Mouse (Mus musculus): ENCODE results near the gene Atp8b3. TPM values are rescaled to one million over a fixed set of nuclear protein-coding genes. Genes with fewer than 3 reads are reported as not detected.

Gene Atp8b3
- total RNA-seq, 2 experiments from 2014 or later, result 0.19 to 0.47 TPM

DNA sequence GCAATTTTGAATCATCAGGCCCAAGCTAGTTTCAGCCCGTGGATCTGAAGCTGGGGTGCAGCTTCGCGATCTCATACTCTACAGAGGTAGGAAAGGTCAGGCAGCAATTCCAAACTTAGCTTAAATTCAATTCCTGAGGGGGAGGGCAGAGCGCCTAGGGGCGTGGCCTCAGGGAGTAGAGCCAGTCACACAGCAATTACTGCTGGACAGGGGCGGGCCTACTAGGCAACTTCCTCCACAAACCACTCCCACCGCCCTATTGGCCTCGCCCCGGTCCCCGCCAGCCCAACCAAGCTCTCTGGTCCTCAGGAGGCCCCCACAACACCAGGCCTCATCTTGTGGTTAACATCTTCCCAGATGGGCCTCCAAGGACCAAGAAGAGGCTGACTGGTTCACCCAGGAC is 30.7 kb upstream of the Atp8b3 start:
- no peak for DNase-seq (ENCODE audit: extremely low spot score in 1 of 2, low spot score in 1 of 2)

DNA sequence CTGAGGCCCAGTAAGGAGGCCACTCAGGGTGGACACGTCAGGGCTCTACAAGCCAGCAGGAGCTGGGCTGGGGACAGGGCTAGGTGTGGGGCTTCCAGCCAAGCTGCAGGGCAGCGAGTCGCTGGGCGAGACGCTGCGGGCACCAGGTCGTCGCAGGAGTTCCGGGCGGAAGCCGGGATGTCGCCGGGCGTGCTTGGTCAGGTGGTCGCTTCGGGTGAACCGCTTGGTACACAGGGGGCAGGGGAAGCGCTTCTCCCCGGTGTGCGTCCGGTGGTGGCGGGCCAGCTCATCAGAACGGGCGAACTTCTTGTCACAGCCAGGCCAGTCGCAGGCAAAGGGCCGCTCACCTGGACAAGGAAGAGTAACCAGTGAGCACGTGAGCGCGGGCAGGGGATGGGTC is 30.0 kb upstream of the Atp8b3 start:
- DNase-seq (ENCODE audit: extremely low spot score in 1 of 2, low spot score in 1 of 2), result no peak

DNA sequence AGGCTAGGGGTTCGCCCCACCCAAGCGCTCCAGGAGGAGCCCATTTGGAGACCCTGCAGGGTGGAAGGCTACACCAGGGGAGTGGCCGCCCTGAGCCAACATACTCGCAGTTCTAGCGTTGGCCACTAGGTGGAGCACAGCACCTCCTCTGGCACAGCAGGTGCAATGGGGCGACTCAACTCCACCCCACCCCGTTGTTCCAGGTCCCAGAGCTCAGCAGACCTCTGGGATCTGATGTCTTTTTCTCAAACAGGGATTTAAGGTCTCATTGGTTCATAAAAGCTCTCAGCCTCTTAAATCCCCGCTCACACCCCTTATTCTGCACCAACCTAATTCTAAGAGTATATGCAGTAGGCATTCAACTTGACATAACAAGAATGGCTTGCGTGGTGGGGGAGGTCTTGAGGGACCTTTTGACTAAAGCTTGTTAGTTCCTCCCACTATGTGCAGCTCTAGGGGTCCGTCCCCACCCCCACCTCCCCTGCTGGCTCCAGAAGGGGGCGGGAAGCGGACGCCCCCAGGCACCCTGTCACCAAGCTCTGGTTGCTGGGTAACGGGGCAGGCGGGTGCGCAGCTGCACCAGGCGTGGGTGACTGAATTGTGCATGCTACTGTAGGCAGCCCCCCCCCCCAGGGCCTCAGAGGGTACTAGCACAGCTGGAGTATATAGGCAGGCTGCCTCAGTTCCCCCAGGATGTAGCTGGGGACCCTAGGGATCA is 27.6 kb upstream of the Atp8b3 start:
- DNase-seq (ENCODE audit: extremely low spot score in 1 of 2, low spot score in 1 of 2), result peak; percentile 87 to 98

DNA sequence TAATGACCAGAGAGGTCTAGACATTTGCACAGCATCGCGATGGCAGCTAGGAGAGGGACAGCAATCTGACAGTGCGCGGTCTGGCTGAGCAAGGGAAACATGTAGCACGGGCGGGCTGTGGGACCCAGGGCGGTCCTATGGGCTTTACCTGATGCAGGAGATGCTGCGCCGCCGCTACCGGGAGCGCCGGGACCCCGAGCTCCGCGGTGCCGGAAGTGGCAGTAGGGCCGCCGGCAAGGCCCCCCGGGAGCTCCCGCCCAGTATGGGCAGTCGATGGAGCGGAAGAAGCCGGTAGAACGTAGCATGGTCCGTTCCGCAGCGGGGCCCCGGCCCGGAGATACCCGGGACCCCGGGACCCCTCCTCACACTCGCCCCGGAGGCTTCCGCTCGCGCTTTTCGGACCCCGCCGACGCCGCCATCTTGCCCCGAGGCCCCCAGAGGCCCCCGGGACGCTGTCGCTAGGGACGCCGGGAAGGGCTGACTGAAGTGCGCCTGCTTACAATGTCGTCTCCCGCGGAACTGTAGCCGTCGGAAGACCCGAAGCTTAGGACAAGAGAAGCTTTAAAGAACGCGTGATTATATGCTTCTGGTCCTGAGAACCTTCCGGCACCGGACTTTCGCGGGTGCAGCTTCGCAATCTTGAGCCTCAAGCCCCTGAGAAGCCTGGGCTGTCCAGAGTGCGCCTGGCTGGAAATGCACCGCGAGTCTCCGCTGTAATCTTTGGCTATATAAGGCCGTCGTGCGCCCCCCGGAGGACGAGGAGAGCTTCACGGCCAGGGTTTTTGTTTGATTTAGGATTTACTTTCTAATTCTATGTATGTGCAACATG is 22.4 kb upstream of the Atp8b3 start, which contains the start of gene Rexo1:
Gene Rexo1, minus strand, starts transcription at position 445 of the 829 bp plus-strand sequence.
- DNase-seq (ENCODE audit: extremely low spot score in 1 of 2, low spot score in 1 of 2), result peak; percentile 92 to 94

DNA sequence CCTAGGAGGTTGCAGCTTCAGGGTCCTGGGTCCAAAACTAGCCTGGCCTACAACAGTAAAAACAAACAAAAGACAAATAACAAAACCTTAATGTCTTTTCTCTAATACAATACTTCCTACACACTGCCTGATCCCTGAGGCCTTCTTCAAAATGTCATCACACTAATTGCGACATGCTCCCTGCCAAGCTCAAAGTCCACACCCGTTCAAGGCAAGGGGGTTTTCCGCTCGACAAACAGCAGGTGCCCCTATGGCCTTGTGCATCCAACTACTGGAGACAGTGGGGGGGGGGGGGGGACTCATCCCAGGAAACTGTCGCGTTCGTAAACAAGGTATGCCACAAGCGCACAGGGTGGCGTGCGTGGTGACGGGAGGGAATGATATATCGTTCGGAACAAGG is 21.7 kb upstream of the Atp8b3 start:
- no peak for DNase-seq (ENCODE audit: extremely low spot score in 1 of 2, low spot score in 1 of 2)

DNA sequence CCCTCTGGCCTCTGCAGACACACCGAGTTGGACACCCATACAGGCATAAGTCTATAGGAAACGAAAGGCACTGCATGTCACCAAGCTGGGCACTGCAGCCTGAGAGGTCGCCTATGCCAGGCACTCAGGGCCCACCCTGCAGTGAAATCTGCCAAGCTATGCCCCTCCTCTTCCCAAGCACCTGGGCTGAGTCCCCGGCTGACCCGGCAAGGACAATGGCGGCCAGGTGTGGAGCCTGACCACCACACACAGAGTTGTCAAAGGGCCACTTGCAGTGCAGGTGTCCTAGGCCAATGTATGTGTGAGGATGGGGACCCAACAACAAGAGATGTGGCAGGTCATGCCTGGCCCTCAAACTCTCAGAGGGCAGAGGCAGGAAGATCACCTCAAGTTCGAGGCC is 20.5 kb upstream of the Atp8b3 start:
- no peak for DNase-seq (ENCODE audit: extremely low spot score in 1 of 2, low spot score in 1 of 2)

DNA sequence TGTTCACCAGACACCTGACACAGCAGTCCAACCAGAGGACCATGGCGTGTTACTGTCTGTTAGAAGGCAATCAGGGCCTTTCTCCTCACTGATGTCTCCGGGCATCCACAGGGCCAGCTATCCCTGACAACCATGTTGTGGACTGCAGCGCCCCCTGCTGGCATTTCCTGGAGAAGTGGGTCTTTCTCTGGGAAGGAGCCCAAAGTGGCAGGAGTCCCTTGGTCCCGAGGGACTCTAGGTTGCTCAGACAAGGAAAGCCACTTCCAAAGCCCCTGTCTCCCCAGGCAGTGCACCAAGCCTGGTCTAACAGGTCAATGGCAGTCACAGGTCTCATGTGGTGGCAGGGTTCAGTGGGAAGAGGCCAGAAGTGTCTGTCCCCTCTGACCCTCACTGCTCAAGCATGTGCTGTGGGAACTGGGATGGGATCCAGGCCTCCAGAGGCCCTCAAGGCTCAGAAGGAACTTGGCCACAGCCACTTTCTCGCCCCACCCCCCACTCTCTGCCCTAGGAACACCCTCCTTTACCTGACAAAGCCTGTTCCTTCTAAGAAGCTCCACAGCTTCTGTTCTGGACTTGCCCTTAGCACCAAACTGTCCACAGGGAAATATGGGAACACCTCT is 18.5 kb upstream of the Atp8b3 start:
- DNase-seq (ENCODE audit: extremely low spot score in 1 of 2, low spot score in 1 of 2), result peak; percentile 75 to 94

DNA sequence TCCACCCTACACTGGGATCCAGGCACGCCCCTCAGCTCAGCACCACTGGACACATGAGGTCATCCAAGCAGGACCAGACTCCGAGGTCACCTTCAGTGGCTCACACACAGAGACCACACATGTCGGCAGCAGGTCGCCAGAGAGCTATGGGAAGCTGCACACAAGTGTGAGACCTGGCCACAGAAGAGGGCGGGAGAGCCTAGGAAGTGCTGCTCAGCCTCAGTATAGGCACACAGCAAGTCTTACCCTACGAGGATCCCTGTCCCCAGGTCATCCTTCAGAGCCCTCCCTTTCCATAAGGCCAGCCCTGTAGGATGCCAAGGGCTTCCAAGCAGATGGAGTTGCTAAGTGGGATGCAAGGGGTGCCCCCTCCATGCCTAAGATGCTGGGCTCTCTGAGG is 15.1 kb upstream of the Atp8b3 start:
- DNase-seq (ENCODE audit: extremely low spot score in 1 of 2, low spot score in 1 of 2), result no peak

DNA sequence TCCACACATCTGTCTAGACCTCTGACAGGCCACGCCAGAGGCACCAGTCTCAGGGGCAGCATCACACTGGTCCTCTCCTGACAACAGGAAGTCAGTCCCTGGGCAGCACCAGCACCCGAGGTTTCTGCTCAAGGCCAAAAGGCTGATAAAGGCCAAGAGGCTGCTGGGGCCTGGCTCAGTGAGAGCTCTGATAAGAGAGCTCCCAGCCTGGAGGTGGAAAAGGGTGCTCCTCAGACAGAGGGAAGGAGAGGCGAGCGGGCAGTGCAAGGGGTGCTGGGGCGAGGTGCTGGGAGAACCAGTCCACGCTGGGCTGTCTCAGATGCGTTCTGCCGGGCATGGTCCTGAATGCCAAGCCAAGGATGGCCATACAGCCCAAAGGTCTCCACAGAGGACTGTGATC is 14.7 kb upstream of the Atp8b3 start:
- DNase-seq (ENCODE audit: extremely low spot score in 1 of 2, low spot score in 1 of 2), result no peak

DNA sequence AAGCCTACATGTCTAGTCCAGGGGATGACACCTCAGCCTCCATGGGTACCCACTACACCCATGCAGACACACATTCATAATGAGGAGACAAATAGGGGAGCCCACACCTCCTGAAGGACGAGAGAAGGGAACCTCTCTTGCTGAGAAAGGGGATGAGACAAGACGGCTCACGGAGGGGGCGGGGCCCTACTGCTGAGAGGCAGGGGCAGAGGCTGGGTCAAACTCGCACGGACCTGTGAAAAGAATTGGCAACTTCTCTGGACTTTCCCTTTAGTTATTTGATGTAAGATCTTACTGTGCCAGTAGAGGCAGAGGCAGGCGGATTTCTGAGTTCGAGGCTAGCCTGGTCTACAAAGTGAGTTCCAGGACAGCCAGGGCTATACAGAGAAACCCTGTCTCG is 13.4 kb upstream of the Atp8b3 start:
- no peak for DNase-seq (ENCODE audit: extremely low spot score in 1 of 2, low spot score in 1 of 2)

DNA sequence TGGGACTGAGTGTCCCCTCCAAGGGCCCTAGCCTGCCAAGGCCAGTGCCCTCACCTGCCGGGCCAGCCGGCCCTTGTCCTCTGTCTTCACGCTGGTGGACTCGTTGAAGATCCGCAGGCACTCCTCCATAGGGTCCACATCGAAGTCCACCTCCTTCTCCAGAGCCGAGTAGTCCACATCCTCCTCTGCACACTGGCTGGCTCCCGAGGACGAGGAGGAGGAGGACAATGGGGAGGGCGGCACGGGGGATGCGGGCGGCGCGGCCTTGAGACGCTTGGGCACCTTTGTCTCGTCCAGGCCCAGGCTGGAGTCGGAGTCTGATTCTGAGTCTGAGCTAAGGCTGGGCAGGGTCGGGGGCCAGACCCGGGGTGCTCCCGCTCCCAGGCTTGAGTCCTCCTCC is 10.4 kb upstream of the Atp8b3 start:
- DNase-seq (ENCODE audit: extremely low spot score in 1 of 2, low spot score in 1 of 2), result no peak

DNA sequence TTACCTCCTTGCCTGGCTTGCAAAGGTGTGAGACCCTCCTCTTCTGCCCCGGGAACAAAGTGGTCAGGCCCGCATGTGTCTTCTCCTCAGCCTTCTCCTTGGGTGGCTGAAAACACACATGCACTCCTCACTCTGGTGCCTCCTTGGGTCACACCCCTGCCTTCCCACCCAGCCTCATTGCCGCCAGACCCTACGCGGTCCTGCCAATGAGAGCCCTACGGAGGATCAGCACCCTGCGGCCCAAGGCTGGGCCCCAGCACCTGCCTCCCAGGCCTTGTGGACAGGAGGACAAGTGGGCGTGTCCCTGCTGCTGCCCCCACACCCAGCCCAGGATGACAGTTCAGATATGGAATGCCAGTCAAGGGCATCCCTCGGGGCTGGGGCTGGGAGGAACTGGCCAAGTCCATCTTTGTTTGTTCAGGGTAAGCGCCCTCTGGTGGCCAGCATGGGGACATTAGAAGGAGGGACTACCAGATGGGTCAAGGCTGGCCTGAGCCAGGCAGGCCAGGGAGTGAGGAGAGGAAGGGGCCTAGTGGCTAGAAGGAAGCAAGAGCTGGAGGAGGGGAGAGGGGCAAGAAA is 9.6 kb upstream of the Atp8b3 start:
- peak; percentile 40 to 66 for DNase-seq (ENCODE audit: extremely low spot score in 1 of 2, low spot score in 1 of 2)

DNA sequence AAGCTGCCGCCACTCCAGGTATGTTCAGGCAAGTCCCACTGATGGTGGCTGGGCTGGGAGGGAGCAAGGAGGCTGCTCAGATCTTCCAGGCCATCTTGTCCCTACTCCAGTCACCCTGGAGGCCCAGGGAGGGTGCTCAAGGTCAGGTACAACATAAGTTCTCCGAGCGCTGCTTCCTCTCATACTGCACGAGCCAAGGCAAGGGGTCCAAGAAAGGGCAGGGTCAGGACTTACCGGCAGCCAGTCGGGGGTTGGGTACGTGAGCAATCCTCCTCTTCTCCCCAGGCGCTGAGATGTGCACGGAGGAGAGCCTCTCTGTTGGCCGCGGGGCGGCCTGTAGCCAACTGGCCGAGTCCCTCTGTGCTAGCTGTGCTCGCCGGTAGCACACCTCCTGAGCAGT is 8.6 kb upstream of the Atp8b3 start:
- DNase-seq (ENCODE audit: extremely low spot score in 1 of 2, low spot score in 1 of 2), result no peak

DNA sequence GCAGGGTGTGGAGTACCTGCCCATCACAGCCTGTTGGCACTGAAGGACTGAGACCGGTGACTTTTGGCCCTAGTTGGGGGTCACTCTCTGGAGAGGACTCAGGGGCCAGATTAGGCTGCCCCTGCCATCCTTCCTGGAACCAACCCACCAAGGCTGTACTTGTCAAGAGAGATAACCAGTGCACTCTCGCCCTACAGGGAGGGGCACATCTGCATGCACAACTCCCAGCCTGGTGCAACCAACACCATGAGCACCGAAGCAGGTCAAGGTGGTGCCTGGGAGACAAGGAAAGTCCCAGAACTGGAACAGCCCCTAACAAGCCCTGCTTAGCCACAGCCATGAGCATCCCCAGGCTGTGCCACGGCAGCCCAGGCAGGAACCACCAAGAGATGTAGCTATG is 8.0 kb upstream of the Atp8b3 start:
- DNase-seq (ENCODE audit: extremely low spot score in 1 of 2, low spot score in 1 of 2), result no peak

DNA sequence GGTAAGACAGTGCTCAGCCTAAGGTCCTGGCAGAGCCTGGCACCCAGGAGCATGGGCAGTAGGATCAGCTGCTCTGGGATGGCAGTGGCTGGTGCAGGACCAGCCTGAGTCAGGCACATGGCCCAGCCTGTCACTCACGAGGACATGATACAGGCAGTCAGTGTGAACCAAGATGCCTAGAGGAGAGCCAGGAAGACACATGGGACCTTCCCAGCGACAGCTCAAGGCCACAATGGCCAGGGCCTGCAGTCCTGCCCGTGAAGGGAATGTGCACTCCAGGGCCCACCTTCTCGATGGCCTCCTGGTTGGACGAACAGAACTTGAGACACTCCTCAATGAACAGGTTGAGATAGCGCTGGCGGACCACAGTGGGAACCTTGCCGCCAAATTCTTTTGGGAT is 6.7 kb upstream of the Atp8b3 start:
- no peak for DNase-seq (ENCODE audit: extremely low spot score in 1 of 2, low spot score in 1 of 2)

DNA sequence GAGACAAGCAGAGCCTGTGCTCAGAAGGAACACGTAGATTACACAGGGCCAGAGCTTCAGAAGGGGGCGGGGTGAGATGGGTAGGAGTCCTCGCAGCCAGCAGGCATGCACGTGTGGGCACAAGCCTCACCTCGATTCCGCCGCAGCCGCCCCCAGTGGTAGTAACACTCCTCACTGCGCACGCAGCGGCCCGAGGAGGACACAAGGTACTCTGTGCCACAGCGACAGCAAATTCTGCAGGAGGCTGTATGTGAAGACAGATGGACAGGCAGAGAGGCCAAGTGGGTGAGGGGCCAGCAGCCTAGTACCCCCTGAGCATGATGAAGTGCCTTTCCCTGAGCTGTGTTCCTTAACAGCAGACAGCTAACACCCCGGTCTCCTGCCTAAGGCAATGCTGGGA is 4.9 kb upstream of the Atp8b3 start:
- DNase-seq (ENCODE audit: extremely low spot score in 1 of 2, low spot score in 1 of 2), result no peak

DNA sequence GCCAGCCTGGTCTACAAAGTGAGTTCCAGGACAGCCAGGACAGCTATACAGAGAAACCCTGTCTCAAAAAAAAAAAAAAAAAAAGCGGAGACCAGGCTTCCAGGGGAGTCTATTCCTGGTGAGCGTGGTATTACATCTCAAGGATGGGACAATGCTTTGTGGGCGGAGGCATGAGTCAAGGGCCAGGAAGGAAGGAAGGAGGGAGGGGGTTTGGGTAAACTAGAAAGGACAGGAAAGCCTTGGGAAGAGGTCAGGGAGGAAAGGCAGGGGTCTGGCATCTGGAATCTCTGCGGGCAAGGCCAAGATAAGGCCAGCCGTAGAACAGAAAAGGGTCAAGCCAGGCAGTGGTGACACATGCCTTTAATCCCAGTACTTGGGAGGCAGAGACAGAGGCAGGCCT is 569 bp upstream of the Atp8b3 start:
- no peak for DNase-seq (ENCODE audit: extremely low spot score in 1 of 2, low spot score in 1 of 2)

DNA sequence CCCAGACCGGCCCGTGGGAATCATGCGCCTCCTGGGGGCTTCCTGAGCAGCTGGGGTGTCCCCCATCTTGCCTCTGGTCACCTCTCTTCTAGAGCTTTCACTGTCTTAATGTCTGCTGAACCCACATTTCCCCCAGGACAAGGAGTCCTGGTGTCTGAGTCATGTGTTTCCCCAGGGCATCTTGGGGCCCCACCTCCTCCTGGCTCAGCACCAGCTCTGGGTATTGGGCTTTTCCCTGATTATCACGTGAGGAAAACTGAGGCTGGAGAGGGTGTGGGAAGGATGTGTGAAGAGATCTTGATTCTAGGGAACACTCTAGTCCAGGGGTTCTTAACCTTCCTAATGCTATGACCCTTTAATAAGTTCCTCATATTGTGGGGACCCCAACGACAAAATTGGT is 744 bp downstream of the Atp8b3 start:
- DNase-seq (ENCODE audit: extremely low spot score in 1 of 2, low spot score in 1 of 2), result no peak

DNA sequence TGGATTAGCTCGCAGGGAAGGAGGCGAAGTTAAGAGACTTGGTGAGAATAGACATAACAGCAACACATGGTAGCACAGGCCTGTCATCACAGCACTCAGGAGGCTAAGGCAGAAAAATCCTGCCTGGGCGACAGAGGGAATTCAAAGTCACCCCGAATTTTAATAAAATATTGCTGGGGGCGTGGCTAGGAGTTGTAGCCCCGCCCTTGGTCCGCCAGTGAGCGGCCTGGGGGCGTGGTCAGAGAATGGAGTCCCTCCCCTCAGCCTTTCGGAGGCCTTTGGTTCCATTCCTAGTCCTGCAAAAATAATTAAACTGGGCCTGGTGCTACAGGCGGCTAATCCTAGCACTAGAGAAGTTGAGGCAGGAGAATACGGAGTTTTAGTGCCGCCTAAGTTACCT is 3.2 kb downstream of the Atp8b3 start:
- no peak for DNase-seq (ENCODE audit: extremely low spot score in 1 of 2, low spot score in 1 of 2)

DNA sequence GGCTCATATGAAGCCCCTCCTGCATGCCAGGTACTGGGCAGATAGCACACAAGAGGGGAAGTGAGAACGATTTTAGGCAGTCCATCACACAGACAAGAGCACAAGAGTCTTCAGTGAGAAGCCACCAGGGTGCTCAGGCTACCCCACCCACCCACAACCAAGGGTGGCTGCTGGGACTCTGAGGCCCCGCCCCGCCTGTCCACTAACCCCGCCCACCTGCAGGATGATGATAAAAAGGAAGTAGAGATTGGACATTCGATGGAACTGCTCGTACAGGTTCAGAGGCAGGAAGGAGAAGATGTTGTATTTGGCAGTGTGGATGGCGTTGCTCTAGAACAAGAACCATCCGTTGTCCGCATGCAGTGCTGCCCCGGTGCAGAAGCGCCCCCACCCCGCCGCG is 3.9 kb downstream of the Atp8b3 start:
- no peak for DNase-seq (ENCODE audit: extremely low spot score in 1 of 2, low spot score in 1 of 2)

DNA sequence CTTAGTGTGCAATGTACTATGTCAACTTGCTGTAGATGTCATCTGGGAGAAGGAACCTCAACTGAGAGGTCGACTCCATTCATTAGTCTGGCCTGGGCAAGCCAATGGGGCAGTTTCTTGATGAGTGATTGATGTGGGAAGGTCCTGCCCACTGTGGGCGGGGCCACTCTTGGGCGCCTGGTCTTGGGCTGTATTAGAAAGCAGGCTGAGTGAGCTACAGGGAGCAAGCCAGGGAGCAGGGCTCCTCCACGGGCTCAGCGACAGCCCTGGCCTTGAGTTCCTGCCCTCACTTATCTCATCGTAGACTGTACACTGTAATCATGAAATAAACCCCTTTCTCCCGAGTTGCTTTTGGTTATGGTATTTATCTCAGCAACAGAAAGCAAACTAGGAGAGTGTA is 5.2 kb downstream of the Atp8b3 start:
- no peak for DNase-seq (ENCODE audit: extremely low spot score in 1 of 2, low spot score in 1 of 2)

Data from layer of hippocampus, postnatal 25 days (tissue).